Mouse (Mus musculus): ENCODE measurements around the gene Gria3.

Gene Gria3

DNA sequence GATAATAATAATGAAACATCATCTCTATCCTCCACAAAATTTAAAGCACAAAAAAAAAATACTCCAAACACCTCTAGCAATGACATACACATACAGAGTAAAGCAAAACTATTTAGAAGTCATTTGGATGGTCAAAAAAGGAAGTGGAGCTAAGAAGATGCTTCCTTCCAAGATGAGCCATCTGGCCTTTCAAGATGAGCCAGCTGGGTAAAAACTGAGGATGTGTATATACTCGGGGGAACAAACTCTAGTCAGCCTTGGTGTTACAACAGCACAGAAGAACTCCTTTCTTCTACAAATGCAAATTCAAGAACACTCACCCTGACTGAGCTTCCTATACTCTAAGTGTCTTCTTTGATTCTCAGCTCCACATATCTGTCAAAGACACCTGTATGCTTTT, 172.4 kb downstream of the Gria3 start:
- DNase-seq (ENCODE audit: low spot score in 2 of 2), result peak in 1 of 2 experiments; percentile 14

DNA sequence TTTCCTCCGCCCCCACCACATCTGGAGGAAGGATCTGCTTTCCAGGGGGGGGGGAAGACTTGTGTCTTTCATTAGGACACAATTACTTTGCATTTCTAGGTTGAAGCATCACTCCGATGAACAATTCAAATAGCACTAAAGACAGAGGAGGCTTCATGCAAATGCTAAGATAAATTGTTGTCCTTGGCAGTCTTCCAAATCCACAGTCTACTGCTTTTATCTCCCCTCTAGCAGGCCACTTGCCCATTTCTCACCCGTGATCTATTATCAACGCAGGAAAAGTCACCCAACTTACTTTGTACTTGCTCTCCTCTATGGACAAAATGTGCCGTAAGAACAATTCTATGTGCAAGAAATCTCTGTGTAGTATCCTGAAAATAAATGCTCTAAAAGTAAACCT, 178.1 kb downstream of the Gria3 start:
- no peak for DNase-seq (ENCODE audit: low spot score in 2 of 2)

DNA sequence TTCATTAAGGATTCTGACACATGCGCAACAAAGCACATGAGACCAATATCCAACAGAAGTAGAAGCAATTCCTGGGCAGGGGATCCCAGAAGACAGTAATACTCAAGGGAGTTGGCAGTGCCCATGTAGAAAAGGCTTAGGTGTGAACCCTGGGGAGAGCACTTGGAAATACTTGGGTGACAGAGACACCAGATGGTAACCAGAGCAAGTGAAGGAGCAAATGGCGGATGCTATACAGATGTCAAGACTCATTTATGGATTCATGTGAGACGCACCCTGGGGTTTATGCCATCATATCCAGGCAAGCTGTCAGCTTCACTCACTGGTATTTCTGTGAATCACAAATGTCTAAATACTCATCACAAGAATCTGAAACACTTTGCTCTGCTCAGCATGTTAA, 187.0 kb downstream of the Gria3 start:
- no peak for DNase-seq (ENCODE audit: low spot score in 2 of 2)

DNA sequence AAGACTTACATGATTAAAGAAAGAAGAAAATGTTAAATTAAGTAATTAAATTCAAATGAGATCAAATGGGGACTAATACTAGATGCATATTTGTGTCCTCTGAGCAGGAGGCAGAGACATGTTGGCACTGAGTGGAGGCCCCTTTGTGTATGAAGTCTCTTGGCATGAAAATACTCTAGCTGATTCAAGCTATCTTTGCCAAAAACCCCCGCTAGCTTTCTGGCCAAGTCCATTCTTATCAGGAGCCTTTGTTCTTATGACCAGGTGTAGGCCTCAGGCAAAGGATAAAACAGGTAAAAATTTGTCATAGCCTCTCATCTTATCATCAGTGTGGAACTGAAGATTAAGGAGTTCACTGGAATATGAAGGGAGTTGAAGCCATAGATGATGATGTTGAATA, 206.5 kb downstream of the Gria3 start:
- DNase-seq (ENCODE audit: low spot score in 2 of 2), result no peak

DNA sequence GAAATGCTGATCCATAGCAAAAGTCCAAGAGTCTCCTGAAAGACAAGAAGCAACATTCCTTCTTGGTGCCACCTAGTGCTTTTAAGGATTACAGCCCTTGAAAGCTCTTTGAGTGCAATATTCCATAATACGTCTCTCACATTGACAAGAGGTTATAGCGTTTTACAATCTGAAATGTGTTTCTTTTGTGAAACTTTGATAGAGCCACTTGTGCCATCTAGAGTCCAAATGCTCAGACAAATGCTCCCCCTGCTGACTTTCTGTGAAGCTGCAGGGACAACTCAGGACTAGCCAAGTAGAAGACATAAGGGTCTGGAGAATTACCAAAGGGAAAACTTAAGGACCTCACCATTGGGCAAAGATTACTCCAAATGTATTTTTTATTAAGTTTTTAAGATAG, 214.3 kb downstream of the Gria3 start:
- peak in 1 of 2 experiments; percentile 21 for DNase-seq (ENCODE audit: low spot score in 2 of 2)

DNA sequence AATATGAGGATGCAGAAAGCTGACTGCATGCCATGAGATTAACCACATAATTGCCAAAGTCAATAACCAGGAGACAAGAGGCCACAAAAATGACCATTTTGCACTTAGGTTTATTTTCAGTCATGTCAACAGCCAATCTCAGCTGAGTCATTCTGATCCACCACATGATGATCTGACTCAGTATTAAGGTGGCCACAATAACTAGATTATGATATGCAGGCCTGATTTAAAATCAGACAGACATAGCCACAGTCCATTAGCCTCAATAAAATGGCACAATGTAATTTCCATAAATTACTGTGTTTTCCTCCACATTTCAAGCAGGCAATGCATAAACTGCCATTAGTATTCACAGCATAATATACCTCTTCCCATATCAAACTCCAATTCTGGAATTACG, 216.3 kb downstream of the Gria3 start:
- no peak for DNase-seq (ENCODE audit: low spot score in 2 of 2)

DNA sequence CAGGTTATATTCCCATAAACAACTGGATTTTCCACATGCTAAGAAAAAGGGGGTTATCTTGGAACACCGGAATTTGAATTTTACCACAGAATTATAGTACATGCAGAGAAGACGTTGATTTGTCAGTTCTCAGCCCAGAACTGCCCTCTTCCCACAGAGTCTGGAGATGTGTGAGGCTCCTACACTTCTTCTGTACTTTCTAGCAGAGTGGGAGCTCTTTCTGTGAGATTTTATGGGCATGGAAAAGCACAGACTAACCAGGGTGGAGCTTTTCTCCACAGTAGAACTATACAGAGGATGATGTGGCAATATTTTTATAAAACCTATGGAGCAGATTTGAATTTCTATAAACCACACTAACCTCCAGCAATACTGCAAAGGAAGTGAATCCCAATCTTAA, 217.7 kb downstream of the Gria3 start:
- DNase-seq (ENCODE audit: low spot score in 2 of 2), result no peak

DNA sequence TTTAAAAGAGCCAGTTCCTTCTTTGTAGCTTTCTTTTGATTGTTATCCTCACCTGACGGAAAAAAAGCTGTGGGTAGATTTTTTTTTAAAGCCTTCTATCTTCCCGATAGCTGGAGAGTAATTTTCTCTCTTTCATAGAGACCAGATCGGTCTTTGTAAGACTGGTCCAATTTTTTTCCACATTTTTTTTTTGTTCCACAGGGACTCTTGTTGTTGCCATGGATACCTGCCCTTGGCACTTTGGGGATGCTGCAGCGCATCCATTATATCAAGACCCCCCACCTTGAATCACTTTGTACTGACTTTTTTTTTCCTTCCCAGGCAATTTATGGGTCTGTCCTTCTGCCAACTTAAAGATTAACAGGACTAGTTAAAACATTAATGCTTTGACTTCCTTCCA, 232.9 kb downstream of the Gria3 start:
- no peak for DNase-seq (ENCODE audit: low spot score in 2 of 2)

DNA sequence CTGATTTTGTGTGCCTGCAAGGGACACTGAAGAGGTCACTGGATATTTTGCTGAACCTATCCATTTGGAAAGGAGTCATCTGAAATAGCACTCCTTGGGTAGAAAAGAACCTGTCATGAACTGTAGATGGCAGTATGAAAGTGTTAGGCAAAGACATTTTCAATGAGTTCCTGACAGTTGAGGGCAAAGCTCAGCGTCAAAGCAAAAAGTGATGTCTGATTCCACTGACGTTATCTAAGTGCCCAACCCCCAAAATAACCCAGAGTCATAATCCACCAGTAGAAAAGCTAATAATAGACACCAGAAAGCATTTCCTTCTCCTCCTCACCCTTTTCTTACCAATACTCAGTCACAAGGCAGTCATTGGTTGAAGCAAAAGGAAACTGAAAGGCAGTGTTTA, 244.3 kb downstream of the Gria3 start:
- DNase-seq (ENCODE audit: low spot score in 2 of 2), result no peak

DNA sequence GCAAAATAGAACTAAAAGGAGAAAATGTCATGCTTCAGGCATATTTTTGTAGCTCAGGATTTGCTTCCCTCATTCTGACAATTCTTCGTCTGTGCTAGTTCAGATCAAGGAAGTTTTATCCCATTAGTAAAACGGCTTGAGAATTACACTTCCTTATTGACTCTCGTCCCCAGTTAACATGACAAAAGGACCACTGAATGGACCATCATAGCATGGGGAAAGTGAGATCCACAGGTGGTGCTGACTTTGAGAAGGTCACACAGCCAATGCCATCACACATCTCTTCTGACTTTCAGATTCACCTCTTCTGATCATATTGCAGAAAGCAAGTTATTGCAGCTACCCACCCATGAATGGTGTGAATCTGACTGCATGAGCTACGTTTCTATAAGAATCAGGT, 257.1 kb downstream of the Gria3 start:
- DNase-seq (ENCODE audit: low spot score in 2 of 2), result no peak

DNA sequence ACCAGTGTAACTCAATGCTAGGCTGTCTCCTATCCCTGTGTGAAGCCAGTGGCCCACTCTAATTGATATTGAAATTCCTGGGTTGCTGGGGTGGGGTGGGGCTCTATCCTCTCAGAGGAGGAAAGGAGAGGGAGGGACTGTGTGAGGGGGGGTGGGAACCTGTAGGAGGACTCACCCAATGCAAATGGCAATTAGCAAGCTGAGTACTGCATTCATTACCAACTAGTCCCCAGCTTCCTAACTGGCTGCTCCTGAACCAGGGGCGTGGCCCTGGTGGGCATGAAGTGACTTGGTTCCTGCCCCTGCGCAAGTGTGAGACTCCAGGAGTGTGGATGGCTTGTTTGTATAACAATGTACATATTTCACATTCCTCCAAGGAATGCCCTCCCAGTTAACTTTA, 288.2 kb downstream of the Gria3 start:
- DNase-seq (ENCODE audit: low spot score in 2 of 2), result no peak

DNA sequence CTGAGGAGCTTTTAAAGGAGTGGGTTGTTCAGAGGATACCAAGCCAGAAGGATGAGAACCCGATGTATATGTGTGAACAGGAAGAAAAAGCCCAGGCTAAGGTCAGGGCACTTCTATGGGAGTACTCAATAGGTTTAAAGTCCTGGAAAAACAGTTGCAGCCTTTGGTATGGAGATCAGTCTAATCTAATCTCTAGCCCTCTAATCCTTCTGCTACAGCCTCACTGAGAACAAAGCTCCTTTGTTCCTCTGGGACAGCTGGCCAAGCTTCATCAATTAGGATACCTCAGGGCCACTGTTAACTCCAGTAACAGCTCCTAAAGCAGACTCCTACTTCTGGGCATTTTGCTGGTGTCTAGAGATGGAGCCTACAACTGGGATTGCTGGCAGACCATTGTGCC, 291.4 kb downstream of the Gria3 start:
- no peak for DNase-seq (ENCODE audit: low spot score in 2 of 2)
